Mouse (Mus musculus): ENCODE data around the gene Creb5.
"Not testable (repeated sequence)": the region's sequence is repeated elsewhere in the genome, so short reads cannot be mapped to it uniquely, and the experiment has no call there.

Creb5 gene

GRCm38 (mm10) chr6:53319543-53320325 is 32.7 kb downstream of the Creb5 start:
- DNase-seq (ENCODE audit: low spot score) = peak; percentile 37

GRCm38 (mm10) chr6:53337398-53337797 is 50.3 kb downstream of the Creb5 start:
- peak; percentile 21 for DNase-seq (ENCODE audit: low spot score)

- no peak for DNase-seq (ENCODE audit: low spot score)
Observed at GRCm38 (mm10) chr6:53352311-53352960, 65.4 kb downstream of the Creb5 start.

GRCm38 (mm10) chr6:53356328-53356727 is 69.3 kb downstream of the Creb5 start:
- no peak for DNase-seq (ENCODE audit: low spot score)

DNA sequence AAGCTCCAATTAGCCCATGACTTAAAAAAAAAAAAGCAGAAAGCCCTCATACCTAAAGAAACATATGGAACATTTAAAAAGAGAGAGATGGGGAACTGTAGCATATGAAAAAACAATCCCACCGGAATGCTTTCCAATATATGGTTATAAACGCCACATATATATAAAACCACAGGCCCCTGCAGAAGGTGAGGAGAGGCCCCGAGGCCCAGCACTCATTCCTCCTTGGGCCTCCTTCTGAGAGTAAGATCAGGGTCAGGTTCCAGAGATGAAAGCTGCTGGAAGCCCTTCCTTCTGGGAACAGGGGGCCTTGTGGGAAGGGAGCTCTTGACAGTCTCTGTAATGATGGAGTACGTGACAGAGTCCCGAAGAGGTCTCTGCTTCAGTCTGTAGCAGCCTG is 76.5 kb downstream of the Creb5 start:
- DNase-seq (ENCODE audit: low spot score) = no peak

- DNase-seq (ENCODE audit: low spot score) = no peak
Observed at GRCm38 (mm10) chr6:53363981-53364391, 76.9 kb downstream of the Creb5 start.

- DNase-seq (ENCODE audit: low spot score) = no peak
Observed at GRCm38 (mm10) chr6:53369147-53369546, 82.1 kb downstream of the Creb5 start.

DNA sequence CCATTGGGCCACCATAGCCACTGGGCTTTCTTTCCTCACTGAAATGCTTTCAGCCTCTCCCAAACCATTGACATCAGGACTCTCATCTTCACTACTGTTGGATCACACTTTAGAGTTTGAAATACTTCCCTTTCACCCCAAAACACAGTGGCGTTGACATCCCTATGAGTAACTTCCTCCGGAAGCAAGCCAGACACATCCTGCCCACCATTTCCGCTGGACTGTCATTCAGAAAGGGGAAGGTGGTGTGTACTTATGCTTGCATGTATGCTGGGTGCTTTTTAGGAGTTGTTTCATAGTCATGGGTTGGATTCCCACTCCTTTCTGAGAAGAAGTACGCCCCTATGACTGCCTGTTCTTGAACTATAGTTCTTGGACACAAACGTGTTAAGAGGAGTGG is 82.9 kb downstream of the Creb5 start:
- DNase-seq (ENCODE audit: low spot score) = no peak

DNA sequence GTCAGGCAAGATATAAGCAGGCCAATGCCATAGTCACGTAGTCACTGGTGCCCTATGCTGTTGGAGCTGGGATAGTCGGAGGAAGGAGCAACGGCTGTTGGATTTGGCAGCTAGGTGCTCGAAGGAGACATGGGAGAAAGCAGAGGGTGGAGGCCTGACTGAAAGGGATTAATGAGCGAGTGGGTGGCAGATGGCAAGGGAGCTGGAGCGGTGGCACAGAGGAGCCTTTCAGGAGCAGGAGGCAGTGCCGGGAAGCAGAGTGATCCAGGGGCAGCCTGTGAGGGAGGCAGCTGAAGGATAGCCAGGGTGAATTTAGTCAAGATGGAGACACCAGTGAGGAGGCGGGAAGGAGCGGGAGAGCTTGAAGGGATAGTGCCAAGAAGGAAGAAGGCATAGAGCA is 84.9 kb downstream of the Creb5 start:
- no peak for DNase-seq (ENCODE audit: low spot score)

DNA sequence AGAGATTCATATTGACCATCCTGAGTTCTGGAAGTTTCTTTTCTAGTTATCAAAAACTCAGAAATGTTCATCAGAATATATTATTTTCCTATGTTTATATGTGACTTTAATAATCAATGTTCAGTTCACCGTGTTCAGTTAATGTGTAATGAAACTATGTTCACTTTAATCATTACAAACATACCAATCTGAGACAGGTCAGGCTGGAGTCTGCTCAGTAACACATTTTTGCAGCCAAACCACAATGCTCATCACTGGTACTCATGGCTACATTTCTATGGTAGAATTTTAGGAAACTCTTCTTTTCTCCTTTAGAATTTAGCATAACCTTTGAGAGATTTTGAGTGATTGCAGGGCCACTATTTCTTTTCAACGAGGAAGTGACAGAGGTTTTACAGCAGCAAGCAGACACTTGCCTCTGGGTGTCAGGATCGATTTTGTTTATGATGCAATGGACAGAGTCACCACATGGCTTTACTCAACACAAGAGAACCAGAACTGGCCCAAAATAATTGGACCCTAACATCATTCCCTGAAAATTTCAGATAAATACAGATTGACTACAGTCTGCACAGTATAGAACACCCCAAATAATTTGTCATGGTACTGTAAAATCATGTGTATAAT is 87.4 kb downstream of the Creb5 start:
- no peak for DNase-seq (ENCODE audit: low spot score)

GRCm38 (mm10) chr6:53389277-53389676 is 102.2 kb downstream of the Creb5 start:
- no peak for DNase-seq (ENCODE audit: low spot score)

GRCm38 (mm10) chr6:53390413-53390812 is 103.3 kb downstream of the Creb5 start:
- peak; percentile 50 for DNase-seq (ENCODE audit: low spot score)

- no peak for DNase-seq (ENCODE audit: low spot score)
Observed at GRCm38 (mm10) chr6:53394026-53394425, 107.0 kb downstream of the Creb5 start.

- no peak for DNase-seq (ENCODE audit: low spot score)
Observed at GRCm38 (mm10) chr6:53395208-53395607, 108.1 kb downstream of the Creb5 start.

- DNase-seq (ENCODE audit: low spot score) = no peak
Observed at GRCm38 (mm10) chr6:53396421-53396820, 109.4 kb downstream of the Creb5 start.

DNA sequence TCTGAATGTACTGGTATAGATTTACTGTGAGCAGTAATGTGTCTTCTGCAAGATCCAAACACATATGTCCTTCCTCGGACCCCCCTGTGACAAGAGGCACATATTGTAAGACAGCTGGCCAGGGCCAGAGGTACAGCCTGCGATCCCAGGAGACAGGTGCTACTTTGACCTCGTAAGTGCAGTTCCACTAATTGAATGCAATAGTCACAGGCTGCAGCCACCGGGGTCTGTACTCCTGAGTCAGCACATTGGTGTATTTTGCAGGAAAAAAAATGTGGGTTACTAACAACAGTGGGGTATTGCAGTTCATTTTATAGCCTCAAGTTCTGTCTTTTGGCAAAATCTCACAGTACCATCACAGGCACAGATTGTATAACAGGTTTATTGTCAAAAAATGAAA is 110.7 kb downstream of the Creb5 start:
- no peak for DNase-seq (ENCODE audit: low spot score)

DNA sequence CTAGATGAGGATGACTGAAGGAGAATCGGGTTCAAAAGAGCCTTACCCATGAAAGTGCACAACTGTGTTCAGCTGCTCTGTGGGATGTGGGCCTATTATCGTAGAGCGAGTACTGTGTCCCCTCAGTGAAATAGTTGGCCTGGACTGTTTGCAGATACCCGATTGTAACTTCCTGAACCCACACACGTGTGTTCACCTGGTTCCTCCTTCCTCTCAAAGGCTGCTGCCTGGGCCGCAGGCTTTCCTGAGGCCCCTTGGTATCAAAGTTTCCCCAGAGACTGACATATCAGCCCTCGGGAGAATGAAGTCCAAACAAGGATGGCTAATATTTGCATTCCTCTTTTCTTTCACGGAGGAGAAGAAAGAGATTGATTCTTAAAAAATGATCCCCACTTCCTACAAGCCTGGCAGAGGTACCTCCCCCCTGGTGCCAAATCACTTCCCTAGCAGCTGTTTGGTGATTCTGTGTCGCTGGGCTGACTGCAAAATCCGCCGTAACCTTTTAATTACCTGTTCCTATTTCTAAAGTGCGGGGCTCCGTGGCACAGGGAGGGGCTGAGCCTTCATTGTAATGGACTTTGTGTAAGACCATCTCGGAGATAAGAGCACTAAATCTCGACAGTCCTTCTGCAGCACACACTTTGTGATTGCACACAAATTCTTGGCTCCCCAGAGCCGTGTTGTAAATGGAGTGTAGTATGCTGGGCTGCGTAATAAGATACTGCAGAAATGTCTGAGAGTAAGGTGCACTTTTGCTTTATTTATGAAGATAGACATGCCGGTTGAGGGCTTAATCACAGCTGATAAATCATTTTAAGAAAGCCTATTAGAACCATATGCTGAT is 111.4 kb downstream of the Creb5 start:
- no peak for DNase-seq (ENCODE audit: low spot score)

DNA sequence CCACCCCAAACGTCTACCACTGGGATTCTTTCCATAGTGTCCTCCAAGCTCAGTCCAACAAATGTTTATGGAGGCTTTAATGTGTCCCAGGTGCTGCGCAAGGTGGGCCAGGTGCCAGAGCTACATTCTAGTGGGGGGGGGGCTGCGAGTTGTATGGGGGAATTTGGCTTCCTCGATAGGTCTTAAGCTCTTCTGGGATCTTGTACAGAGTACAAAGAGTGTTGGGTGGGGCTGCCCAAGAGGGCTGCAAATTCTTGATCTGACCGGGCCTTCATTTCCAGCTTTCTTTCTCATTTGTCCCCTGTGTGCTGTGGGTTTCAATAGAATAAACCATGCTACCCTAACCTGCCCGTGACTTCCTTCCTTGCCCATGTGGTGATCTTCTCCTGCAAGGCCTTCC is 114.3 kb downstream of the Creb5 start:
- no peak for DNase-seq (ENCODE audit: low spot score)

GRCm38 (mm10) chr6:53402551-53402950 is 115.5 kb downstream of the Creb5 start:
- not testable (repeated sequence) for DNase-seq (ENCODE audit: low spot score)

GRCm38 (mm10) chr6:53409183-53409582 is 122.1 kb downstream of the Creb5 start:
- DNase-seq (ENCODE audit: low spot score) = no peak

DNA sequence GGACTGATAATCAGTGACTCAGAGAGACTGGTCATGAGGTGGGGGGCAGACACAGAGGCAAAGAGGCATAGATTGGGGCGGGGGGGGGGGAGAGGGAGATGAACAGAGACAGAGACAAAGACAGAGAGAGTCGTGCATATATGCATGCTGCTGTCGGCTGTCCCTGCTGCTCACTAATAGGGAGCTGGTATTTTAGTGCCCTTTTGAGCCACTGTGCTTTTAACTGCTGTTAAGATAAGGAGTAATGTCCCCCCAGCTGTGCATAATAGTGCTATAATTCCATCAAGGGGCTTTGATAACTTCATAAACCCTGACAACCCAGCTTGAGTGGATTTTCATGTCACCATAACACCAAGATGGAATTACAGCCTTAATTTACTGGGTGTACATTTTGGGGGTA is 134.3 kb downstream of the Creb5 start:
- DNase-seq (ENCODE audit: low spot score) = no peak

- no peak for DNase-seq (ENCODE audit: low spot score)
Observed at GRCm38 (mm10) chr6:53429368-53429767, 142.3 kb downstream of the Creb5 start.
